Mouse (Mus musculus): ENCODE data around the gene Pgs1.
A peak's percentile ranks its signal among the peaks of the same experiment; 100 is the strongest.

Gene Pgs1

DNA sequence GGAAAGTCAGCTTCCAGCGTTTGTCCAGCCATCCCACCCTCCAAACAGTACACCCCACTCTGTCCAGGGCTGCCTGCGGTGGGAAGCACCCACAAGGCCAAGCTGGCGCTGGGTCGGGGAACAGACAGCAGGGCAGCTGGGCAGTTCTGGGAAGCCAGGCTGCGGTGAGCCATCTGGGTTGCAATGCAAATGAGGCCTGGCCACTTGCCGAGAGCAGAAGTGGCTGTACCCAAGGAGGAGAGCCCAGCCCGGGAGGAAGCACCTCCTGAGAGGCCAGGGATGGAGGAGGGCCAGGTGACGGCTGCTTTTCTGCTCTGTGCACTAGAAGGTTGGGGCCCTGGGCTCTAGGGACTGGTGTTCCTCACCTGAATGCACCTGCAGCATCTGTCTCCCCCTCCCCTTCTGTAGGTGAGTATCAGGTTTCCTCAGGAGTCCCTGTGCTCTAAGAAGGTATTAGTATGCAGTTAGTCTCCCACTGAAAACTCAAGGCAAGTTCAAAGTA is 10.0 kb upstream of the Pgs1 start:
- no peak for DNase-seq (ENCODE audit: extremely low read depth, low read depth)

DNA sequence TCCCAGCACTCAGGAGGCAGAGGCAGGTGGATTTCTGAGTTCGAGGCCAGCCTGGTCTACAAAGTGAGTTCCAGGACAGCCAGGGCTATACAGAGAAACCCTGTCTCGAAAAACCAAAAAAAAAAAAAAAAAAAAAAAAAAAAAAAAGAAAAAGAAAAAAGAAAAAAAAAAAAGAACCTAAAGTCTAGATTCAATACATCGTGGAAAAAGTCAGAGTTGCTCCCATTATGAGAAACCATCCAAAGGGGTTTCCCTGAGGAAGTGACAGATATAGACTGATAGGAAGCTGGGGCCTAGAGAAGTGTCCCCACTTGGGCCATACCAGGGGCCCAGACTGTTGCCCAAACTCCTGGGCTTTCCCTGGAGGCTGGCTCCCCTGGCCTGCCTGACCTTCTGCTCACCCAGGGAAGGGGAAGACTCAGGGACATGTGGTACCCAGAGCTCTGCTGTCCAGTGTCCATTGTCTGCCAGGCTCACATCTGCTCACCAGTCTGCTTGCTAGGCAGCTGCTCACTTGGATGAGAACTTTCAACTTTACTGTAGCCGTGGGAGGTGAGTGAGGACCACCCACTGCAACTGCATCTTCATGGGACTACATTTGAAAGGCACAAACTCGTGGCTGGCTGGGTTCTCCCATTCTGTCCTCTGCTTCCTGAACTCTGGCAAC is 8.3 kb upstream of the Pgs1 start:
- no peak for DNase-seq (ENCODE audit: extremely low read depth, low read depth)

GRCm38 (mm10) chr11:117979388-117979787 is 6.7 kb upstream of the Pgs1 start:
- DNase-seq (ENCODE audit: extremely low read depth, low read depth) = no peak

- DNase-seq (ENCODE audit: extremely low read depth, low read depth) = no peak
Measured at GRCm38 (mm10) chr11:117982426-117982825, 3.7 kb upstream of the Pgs1 start.

GRCm38 (mm10) chr11:117983770-117984169 is 2.3 kb upstream of the Pgs1 start:
- no peak for DNase-seq (ENCODE audit: extremely low read depth, low read depth)

DNA sequence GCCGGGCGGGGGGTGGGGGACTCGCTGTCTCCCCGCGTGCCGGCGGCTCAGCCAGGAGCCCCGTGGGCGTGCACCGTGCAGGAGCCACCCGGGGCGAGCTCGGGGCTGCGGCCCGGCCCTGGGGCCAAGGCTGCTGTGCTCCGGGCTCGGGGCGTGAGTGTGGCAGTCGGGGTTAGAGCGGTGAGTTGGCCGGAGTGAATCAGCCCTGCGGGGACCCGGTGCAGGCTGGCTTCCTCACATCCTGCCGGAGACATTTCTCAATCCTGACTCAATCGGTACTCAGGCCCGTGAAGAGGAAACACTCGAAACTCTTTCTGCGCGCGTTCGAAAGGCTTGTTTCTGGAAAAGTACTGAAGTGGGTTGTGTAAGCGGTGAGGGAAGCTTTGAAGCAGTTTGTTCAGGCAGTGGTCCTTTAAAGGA is 950 bp downstream of the Pgs1 start:
- DNase-seq (ENCODE audit: extremely low read depth, low read depth) = no peak

DNA sequence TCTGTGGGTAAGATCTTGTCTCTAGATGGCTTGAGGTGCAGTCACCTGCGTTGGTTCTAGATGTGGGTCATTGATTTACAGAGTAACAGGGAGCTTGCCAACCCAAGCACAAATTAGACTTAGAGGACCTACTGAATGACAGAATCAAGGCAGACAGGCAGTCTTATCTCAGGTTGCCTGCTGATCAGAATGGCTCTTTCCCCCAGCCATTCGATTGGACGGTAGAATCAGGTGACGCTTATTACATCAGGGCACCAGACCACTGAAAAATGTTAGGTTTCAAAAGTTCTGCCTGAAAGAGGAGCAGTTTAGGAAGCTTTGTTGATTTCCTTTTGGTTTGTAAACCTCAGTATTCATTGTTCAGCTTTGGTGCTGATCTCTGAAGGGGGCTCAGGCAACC is 1.9 kb downstream of the Pgs1 start:
- peak; percentile 64 for DNase-seq (ENCODE audit: extremely low read depth, low read depth)

DNA sequence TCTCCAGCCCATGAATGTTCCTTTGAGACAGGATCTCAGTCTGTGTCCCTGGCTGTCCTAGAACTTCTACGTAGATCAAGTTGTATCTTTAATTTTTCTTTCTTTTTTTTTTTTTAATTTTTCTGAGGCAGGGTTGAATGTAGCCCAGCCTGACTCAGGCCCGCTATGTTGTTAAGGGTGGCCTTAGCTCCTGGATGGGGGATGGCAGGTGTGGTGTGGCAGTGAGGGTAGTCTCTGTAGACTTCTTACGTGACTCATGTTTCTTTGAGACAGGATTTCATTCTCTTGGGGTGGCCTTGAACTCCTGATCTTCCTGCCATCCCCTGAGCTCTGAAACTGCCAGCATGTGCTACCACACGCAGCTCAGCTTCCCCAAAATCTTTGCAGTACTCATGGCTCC is 3.1 kb downstream of the Pgs1 start:
- no peak for DNase-seq (ENCODE audit: extremely low read depth, low read depth)

GRCm38 (mm10) chr11:117989926-117990325 is 3.8 kb downstream of the Pgs1 start:
- DNase-seq (ENCODE audit: extremely low read depth, low read depth) = no peak

DNA sequence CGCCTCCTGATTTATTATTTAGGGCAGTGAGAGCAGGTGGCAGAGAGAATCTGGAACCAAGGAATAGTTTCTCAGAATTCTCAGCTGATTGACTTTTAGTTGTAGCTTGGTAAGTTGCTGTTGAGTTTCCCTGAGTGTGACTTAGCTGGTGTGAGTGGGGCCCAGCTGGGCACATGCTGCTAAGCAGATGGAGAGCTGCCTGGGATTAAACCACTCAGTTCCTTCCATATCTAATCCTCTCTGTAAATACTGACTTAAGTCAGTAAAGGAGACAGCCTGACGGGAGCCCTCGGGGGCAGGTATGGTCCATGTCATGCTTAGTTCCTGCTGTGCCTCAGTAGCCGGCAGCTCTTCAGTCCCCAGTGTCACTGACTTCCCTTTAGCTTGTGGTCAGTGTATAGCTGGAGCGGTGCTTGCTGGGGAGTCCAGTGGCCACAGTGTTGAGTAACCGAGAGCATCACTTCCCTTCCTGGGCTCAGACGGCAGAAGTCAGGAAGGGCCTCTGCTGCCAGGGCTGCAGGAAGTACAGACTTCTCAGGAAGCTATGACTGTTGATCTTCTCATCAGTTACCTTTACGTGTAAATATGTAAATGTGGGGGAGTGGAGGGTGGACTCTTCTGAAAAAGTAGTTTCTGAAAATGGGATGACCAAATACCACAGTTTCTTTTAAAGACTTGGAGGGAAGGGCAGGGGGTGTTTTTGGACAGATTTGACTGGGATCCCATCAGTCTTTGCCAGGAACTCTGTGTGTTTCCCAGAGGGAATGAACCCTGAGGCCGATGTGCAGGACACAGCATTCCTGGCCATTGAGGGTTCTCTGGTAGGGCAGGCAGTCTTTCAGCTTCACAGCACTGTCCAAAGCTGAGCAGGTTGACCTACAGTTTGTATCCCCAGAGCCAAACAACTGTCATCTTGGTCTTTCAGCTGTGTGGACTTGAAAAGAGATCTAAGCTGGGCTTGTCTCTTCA is 5.7 kb downstream of the Pgs1 start:
- DNase-seq (ENCODE audit: extremely low read depth, low read depth) = no peak

- DNase-seq (ENCODE audit: extremely low read depth, low read depth) = no peak
Measured at GRCm38 (mm10) chr11:117993190-117994175, 7.4 kb downstream of the Pgs1 start.

GRCm38 (mm10) chr11:117994250-117995057 is 8.4 kb downstream of the Pgs1 start:
- no peak for DNase-seq (ENCODE audit: extremely low read depth, low read depth)

GRCm38 (mm10) chr11:117995255-117995654 is 9.2 kb downstream of the Pgs1 start:
- no peak for DNase-seq (ENCODE audit: extremely low read depth, low read depth)

DNA sequence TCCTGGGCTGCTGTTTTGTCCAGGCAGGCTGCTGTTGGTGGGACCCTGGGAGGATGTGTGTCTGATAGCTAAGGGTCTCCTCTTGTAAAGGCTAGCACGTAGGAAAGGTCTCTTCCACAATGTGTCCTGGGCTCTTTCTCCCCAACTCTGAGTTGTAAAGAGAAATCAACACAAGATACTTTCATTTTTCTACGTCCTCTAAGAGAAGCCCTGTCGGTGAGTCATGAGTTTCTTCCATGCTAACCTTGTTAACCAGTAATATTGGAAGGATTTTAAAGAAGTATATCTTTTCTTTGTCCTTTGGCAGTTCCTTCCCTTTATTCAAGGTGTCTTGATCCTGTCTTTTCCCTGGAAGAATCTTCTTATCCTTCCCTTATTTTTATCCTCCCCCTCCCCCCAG is 9.6 kb downstream of the Pgs1 start:
- no peak for DNase-seq (ENCODE audit: extremely low read depth, low read depth)

DNA sequence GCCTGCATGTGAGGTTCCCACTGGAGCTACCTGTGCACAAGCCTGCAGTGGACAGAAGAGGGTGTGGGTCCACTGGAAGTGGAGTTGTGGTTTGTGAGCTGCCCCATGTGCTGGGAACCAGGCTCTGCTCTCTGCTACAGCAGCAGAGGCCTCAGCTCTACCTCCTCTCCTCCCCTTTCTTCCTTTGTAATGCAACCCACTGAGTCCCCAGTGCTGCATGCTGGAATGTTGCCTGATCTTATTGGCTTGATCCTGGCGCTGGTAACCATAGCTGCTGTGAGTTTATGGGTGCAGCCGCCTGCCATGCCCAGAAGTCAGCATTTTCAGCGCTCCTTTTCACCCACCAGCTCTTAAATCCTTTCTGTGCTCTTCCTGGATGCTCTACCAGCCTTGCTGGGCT is 10.0 kb downstream of the Pgs1 start:
- DNase-seq (ENCODE audit: extremely low read depth, low read depth) = no peak

GRCm38 (mm10) chr11:117997085-117997484 is 11.0 kb downstream of the Pgs1 start:
- no peak for DNase-seq (ENCODE audit: extremely low read depth, low read depth)

- DNase-seq (ENCODE audit: extremely low read depth, low read depth) = no peak
Measured at GRCm38 (mm10) chr11:117998356-117998755, 12.3 kb downstream of the Pgs1 start.

- DNase-seq (ENCODE audit: extremely low read depth, low read depth) = no peak
Measured at GRCm38 (mm10) chr11:117999260-117999934, 13.3 kb downstream of the Pgs1 start.

GRCm38 (mm10) chr11:118000083-118000482 is 14.0 kb downstream of the Pgs1 start:
- no peak for DNase-seq (ENCODE audit: extremely low read depth, low read depth)

All from MEL-GATA-1-ER (cell line).